11 mouse cellular contexts compared by ENCODE assay signal in the genomic region with DNA sequence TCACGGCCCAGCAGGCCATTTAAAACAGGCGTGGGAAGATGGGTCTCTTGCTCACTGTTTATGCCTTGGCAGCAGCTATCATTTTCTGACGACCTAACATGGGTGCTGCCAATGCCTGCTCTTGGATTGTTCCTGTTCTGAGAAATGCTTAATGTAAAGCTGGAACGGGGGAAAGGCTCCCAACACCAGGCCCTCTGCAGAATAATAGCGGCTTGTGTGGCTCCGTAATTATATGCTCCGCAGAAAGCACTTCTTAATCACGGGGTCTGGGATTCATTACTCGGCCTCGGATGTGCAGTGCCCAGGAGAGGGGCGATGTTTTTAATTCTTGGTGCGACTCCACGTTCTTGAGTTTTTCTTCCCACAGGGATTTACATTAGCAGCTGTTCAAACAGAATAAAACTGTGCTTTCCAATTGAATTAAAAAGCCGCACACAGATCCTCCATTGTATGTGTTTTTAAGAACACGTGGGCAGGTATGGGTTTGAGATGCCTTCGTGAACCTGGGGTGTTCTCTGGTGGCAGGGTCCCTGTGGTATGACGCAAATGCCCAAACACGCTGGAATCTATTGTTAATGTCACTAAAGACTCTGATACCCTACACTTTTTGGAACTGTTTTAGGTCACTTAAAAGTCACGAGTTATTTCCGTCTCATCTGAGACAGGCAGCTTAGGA.
DNase-seq lines count a peak whose midpoint lies in the region; ATAC-seq and TF ChIP-seq lines count a peak whose summit lies in the region.
"Had no signal": no experiment of that assay in that cellular context is flagged by ENCODE, and none has a peak within 500 bp of the region (broad histone marks: within the 10 kb centered on the region; RNA-seq: fewer than 3 reads in every experiment).

No protein-coding gene starts in this region.

- H3K36me3 ChIP-seq in heart, postnatal 0 days (replicated peaks; ENCODE audit: control insufficient read depth, insufficient read depth, low read length) = peaks cover 20% of the 10 kb centered on the region; the same call in 1 of the 2 replicates
- H3K36me3 ChIP-seq in embryonic facial prominence, embryonic 14.5 days (ENCODE audit: control insufficient read depth, insufficient read depth, low read length) = peaks cover 12% of the 10 kb centered on the region; the same call in 1 of the 2 replicates
- peaks cover 25% of the 10 kb centered on the region for H3K36me3 ChIP-seq in hindbrain, embryonic 12.5 days
- peaks cover 3% of the 10 kb centered on the region for H3K36me3 ChIP-seq in midbrain, embryonic 15.5 days (replicated peaks)

- no peaks in the 10 kb centered on the region for H3K27me3 ChIP-seq in heart, postnatal 0 days (ENCODE audit: control insufficient read depth, insufficient read depth, low read length)
- H3K27me3 ChIP-seq in embryonic facial prominence, embryonic 14.5 days (replicated peaks; ENCODE audit: control insufficient read depth, insufficient read depth, low read length) = no peaks in the 10 kb centered on the region
- no peaks in the 10 kb centered on the region for H3K27me3 ChIP-seq in hindbrain, embryonic 12.5 days
- no peaks in the 10 kb centered on the region for H3K27me3 ChIP-seq in midbrain, embryonic 15.5 days (replicated peaks)

- no peaks in the 10 kb centered on the region for H3K9me3 ChIP-seq in heart, postnatal 0 days (replicated peaks; ENCODE audit: control insufficient read depth, low read length)
- no peaks in the 10 kb centered on the region for H3K9me3 ChIP-seq in embryonic facial prominence, embryonic 14.5 days (ENCODE audit: control insufficient read depth, low read length)
- no peaks in the 10 kb centered on the region for H3K9me3 ChIP-seq in hindbrain, embryonic 12.5 days (replicated peaks)
- no peaks in the 10 kb centered on the region for H3K9me3 ChIP-seq in midbrain, embryonic 15.5 days

- no peak for DNase-seq in heart, postnatal 0 days (ENCODE audit: low spot score)
- no peak for DNase-seq in heart, postnatal 14 days
- DNase-seq in embryonic facial prominence, embryonic 14.5 days (ENCODE audit: low spot score) = peak; percentile 93
- DNase-seq in thymus, postnatal 0 days (ENCODE audit: low spot score) = no peak
- DNase-seq in left cerebral cortex, adult 8-10 months (ENCODE audit: low spot score in 2 of 2) = no peak
- DNase-seq: adrenal gland, adult 8-10 months; cerebellum, postnatal 36 days; lung, postnatal 10 days had no signal

- intact Hi-C loops in heart, postnatal 14 days (cut with DNase I) = no loop called here

- no peak overlapping the region for H3K4me2 ChIP-seq in heart, postnatal 0 days (ENCODE audit: low read depth, low read length)
- no peak overlapping the region for H3K4me2 ChIP-seq in embryonic facial prominence, embryonic 14.5 days (ENCODE audit: low read depth, low read length)
- H3K4me2 ChIP-seq in hindbrain, embryonic 12.5 days (replicated peaks) = no peak overlapping the region
- H3K4me2 ChIP-seq in midbrain, embryonic 15.5 days = no peak overlapping the region

- TF ChIP-seq EP300 in heart, postnatal 0 days (IDR thresholded peaks at IDR 0.05; ENCODE audit: low read depth) = no peak

- H3K9ac ChIP-seq in heart, postnatal 0 days (replicated peaks; ENCODE audit: low read depth, low read length) = no peak overlapping the region
- H3K9ac ChIP-seq in embryonic facial prominence, embryonic 14.5 days (ENCODE audit: low read depth, low read length) = 0 out of 2 replicates have a peak overlapping the region, but pooled peaks have one; percentile 20
- no peak overlapping the region for H3K9ac ChIP-seq in hindbrain, embryonic 12.5 days
- no peak overlapping the region for H3K9ac ChIP-seq in midbrain, embryonic 15.5 days

- TF ChIP-seq CTCF in heart, postnatal 0 days (IDR thresholded peaks at IDR 0.05; ENCODE audit: low read depth) = no peak

- 80% methylated on average over 20 of the region's 20 CpGs for WGBS in heart, postnatal 0 days
- 18% methylated on average over 20 of the region's 20 CpGs for WGBS in embryonic facial prominence, embryonic 14.5 days
- WGBS in hindbrain, embryonic 12.5 days = 62% methylated on average over 20 of the region's 20 CpGs
- WGBS in midbrain, embryonic 15.5 days = 47% methylated on average over 20 of the region's 20 CpGs

- H3K27ac ChIP-seq in heart, postnatal 0 days (ENCODE audit: low read depth) = peak overlapping the region; percentile 84
- peak overlapping the region; percentile 90 for H3K27ac ChIP-seq in embryonic facial prominence, embryonic 14.5 days (replicated peaks; ENCODE audit: low read depth, low read length)
- peak overlapping the region; percentile 79 for H3K27ac ChIP-seq in hindbrain, embryonic 12.5 days
- peak overlapping the region; percentile 77 for H3K27ac ChIP-seq in midbrain, embryonic 15.5 days

- ATAC-seq in heart, postnatal 0 days (ENCODE audit: insufficient read depth, low read depth) = no peak
- ATAC-seq in embryonic facial prominence, embryonic 14.5 days (ENCODE audit: low read depth) = peak; percentile 84
- 0 out of 2 replicates have a peak, but pooled peaks have one; percentile 8 for ATAC-seq in hindbrain, embryonic 12.5 days (ENCODE audit: low FRiP score)
- peak; percentile 70 for ATAC-seq in midbrain, embryonic 15.5 days (replicated peaks)
- no peak for ATAC-seq in erythroblast, adult 5-6 weeks (replicated peaks; ENCODE audit: low FRiP score, poor library complexity, severe bottlenecking)

- H3K4me1 ChIP-seq in heart, postnatal 0 days (ENCODE audit: control insufficient read depth, insufficient read depth) = peaks cover 25% of the 10 kb centered on the region
- H3K4me1 ChIP-seq in embryonic facial prominence, embryonic 14.5 days (ENCODE audit: control insufficient read depth, insufficient read depth, low read length) = peaks cover 56% of the 10 kb centered on the region
- H3K4me1 ChIP-seq in hindbrain, embryonic 12.5 days = peaks cover 31% of the 10 kb centered on the region
- peaks cover 33% of the 10 kb centered on the region for H3K4me1 ChIP-seq in midbrain, embryonic 15.5 days

- no peak overlapping the region for H3K4me3 ChIP-seq in heart, postnatal 0 days (ENCODE audit: low read depth, low read length)
- no peak overlapping the region for H3K4me3 ChIP-seq in embryonic facial prominence, embryonic 14.5 days (ENCODE audit: low read depth, low read length)
- no peak overlapping the region for H3K4me3 ChIP-seq in hindbrain, embryonic 12.5 days
- H3K4me3 ChIP-seq in midbrain, embryonic 15.5 days = no peak overlapping the region

Comparison
In these comparisons a context has a peak if more than half of its experiments do, and no peak if none do; other contexts are left out.
1. ATAC-seq: peak in embryonic facial prominence, embryonic 14.5 days (single experiment), hindbrain, embryonic 12.5 days (single experiment) and midbrain, embryonic 15.5 days (single experiment); none in heart, postnatal 0 days (single experiment) and erythroblast, adult 5-6 weeks (single experiment).
2. Peak in every context shown above with its lines, with median percentiles within 50 percentile points of each other: H3K27ac ChIP-seq.